Mouse (Mus musculus) gastrocnemius, postnatal 36 days (tissue): ENCODE results near the gene Cdc6. TPM values are rescaled to one million over a fixed set of nuclear protein-coding genes. Genes with fewer than 3 reads are reported as not detected.
A peak's percentile ranks its signal among the peaks of the same experiment; 100 is the strongest.

Experiments used
- DNase-seq, 2 experiments: peaks; one replicate each; pipeline ENCODE4 v3.0.0; 2022
- intact Hi-C: fragments of 180-260 bp; cut with DNase I; formaldehyde crosslinking; loops from one replicate; pipeline ENCODE4 v1.15.1; 2025
- total RNA-seq, 2 experiments: library from RNA; stranded (reverse); gene quantifications; 2 replicates each; pipeline ENCODE4 v1.2.3; 2021

Gene Cdc6
- total RNA-seq, 2 experiments from 2014 or later, result 0.20 to 0.64 TPM

GRCm38 (mm10) chr11:98954801-98955706, 47.5 kb downstream of the Cdc6 start:
- intact Hi-C loops, result no loop called here
- DNase-seq, result no peak

GRCm38 (mm10) chr11:98955707-98956235, 48.2 kb downstream of the Cdc6 start:
- no peak for DNase-seq
- intact Hi-C loops, result no loop called here

- DNase-seq, result no peak
- intact Hi-C loops, result no loop called here
Measured at GRCm38 (mm10) chr11:98956340-98956739, 48.7 kb downstream of the Cdc6 start.

- DNase-seq, result peak in 1 of 2 experiments; percentile 75
- intact Hi-C loops, result no loop called here
Measured at GRCm38 (mm10) chr11:98959437-98960312, 52.1 kb downstream of the Cdc6 start.

- DNase-seq, result peak in 1 of 2 experiments; percentile 75
- intact Hi-C loops, result no loop called here
Measured at GRCm38 (mm10) chr11:98960313-98960906, 52.8 kb downstream of the Cdc6 start.

GRCm38 (mm10) chr11:98961051-98961592, 53.5 kb downstream of the Cdc6 start:
- peak in 1 of 2 experiments; percentile 54 for DNase-seq
- intact Hi-C loops, result no loop called here

- no peak for DNase-seq
- intact Hi-C loops, result no loop called here
Measured at GRCm38 (mm10) chr11:98961766-98962165, 54.2 kb downstream of the Cdc6 start.

- intact Hi-C loops, result no loop called here
- DNase-seq, result no peak
Measured at GRCm38 (mm10) chr11:98962421-98963095, 55.0 kb downstream of the Cdc6 start.

- intact Hi-C loops, result no loop called here
- peak; percentile 79 to 83 for DNase-seq
Measured at GRCm38 (mm10) chr11:98963191-98964021, 55.8 kb downstream of the Cdc6 start.

- intact Hi-C loops, result no loop called here
- DNase-seq, result no peak
Measured at GRCm38 (mm10) chr11:98964201-98964615, 56.6 kb downstream of the Cdc6 start.

- intact Hi-C loops, result no loop called here
- DNase-seq, result peak; percentile 53 to 62
Measured at GRCm38 (mm10) chr11:98964616-98965415, 57.2 kb downstream of the Cdc6 start.

- no peak for DNase-seq
- intact Hi-C loops, result no loop called here
Measured at GRCm38 (mm10) chr11:98965416-98966077, 57.9 kb downstream of the Cdc6 start.

GRCm38 (mm10) chr11:98966499-98967141, 59.0 kb downstream of the Cdc6 start:
- peak; percentile 83 to 88 for DNase-seq
- intact Hi-C loops, result no loop called here

- intact Hi-C loops, result no loop called here
Measured at GRCm38 (mm10) chr11:98968079-98968478, 60.5 kb downstream of the Cdc6 start.

GRCm38 (mm10) chr11:98968716-98969495, 61.3 kb downstream of the Cdc6 start:
- DNase-seq, result no peak
- intact Hi-C loops, result no loop called here

More at GRCm38 (mm10) chr11:98968079-98968478, 60.5 kb downstream of the Cdc6 start:
- peak in 1 of 2 experiments; percentile 21 for DNase-seq

- peak in 1 of 2 experiments; percentile 21 for DNase-seq
- intact Hi-C loops, result no loop called here
Measured at GRCm38 (mm10) chr11:98969496-98969927, 61.9 kb downstream of the Cdc6 start.
